Mouse (Mus musculus) regulatory T cell (primary cell): ENCODE results near the gene Gsdmc4.
"Not testable (repeated sequence)": the region's sequence is repeated elsewhere in the genome, so short reads cannot be mapped to it uniquely, and the experiment has no call there.

Source experiments
- in situ Hi-C: fragments of 300-600 bp; cut with MboI, MseI; formaldehyde crosslinking; loops from one replicate; pipeline ENCODE4 v1.15.1; 2025; ENCODE audit warnings: high pct_unique_total_duplicates

Gsdmc4 gene

GRCm38 (mm10) chr15:63912197-63912596 lies at the start of gene Gsdmc4:
Gsdmc4 (minus strand) TSS chr15:63912297.
- in situ Hi-C loops, result not testable (repeated sequence)

DNA sequence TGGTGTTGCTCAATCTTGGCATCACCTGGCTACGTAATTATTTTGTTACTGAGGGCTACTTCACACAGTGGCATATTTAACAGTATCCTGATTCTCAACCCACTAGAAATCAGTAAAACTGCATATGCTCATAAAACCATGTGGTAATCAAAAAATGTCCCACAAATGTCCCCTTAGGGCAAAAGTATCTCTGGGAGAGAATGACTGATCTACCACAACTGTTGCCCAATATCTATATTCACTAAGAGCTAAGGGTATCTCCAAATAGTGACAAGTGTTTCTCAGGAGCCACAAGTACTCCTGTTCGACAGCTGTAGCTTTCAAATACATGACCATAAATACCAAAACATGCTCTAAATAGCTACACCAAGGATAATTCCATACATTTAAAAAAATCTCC lies 48.4 kb upstream of the Gsdmc4 start:
- in situ Hi-C loops, result no loop called here

DNA sequence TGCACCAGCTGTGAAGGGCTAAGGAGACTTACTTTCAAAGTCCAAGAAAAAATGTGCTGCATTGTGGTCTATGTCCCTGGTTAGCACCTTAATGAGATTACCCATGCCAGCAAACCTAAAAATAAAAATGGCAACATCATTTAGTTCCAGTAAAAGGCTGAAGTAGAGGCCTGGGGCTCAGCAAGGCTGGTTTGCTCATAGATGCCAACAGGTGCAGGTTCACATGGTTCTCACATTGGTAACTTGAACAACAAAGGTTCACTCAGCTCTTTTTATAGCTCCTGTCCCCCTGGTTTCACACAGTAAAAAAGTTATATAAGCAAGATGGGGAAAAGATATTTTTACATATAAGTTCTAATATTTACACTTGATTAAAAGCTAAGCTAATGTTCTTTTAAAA lies 45.5 kb upstream of the Gsdmc4 start:
- in situ Hi-C loops, result no loop called here

DNA sequence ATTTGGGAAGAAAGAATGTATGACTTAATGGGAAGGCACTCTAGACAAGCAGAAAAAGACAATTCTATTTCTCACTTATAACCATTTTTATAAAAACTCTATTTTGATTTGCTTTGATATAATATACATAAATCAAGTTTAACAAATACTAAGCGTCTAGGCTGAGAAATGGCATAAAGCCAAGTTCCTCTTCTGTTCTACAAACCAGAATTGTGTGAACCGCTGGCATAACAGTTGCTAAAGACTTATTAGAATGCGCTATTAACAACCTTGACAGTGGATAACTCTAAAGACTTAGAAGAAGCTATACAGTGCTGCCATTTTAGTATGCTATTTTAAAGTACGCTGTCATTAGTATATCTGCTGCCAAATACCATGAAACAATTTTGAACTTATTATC lies 41.2 kb upstream of the Gsdmc4 start:
- in situ Hi-C loops, result no loop called here

DNA sequence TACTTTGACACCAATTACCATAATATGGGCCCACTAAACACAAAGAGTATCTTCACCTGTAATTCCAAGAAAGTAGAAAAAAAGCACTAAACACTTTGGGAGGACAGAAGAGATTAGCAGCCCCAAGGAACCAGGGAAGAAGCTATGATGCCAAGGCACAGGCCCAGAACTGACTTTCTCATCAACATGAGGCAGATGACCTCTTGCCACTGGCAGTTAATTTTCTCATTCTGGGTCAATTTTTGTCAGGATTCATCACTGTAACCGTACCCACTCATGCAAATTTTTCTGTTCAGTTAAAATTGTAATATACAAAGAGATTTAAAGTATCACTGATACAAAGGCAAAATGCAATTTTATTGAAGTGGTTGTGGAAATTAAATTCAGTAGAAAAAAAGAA lies 29.1 kb upstream of the Gsdmc4 start:
- in situ Hi-C loops, result no loop called here

DNA sequence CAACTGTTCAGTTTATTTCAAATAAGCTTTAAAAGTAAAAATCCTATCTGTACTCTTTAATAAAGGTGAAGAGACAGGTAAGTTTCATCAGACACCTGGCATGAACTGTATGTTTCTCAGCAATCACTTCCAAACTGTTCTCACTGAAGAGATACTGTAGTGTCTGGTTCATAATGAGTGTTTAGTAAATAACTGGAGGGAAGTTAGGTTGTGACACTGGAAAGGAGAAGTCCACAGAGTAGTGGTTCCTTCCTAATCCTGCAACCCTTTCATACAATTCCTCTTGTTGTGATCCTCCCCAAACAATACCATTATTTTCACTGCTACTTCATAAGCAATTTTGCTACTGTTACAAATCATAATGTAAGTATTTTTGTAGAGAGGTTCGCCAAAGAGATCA lies 20.6 kb upstream of the Gsdmc4 start:
- in situ Hi-C loops, result no loop called here

DNA sequence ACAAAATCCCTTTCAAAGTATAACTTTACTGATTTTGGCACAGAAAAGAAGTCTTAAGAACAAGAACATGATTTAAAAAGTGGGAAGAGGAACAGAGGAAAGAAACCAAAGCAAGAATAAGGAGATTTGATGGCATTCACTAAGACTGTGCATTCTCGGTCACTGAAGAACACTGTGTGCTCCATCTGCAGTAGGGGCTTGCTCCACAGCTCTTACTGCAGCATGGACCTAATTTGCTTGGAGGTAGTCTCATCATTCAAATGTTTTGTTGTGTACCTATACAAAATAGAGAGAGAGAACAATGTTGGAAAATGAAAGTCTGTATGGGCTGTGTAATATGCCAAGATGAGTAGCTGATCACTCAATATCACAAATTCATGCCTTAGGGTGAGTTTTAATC lies 19.3 kb upstream of the Gsdmc4 start:
- in situ Hi-C loops, result no loop called here

- in situ Hi-C loops, result no loop called here
These were observed 18.3 kb upstream of the Gsdmc4 start for GRCm38 (mm10) chr15:63930107-63931041.

GRCm38 (mm10) chr15:63926201-63926600 lies 14.1 kb upstream of the Gsdmc4 start:
- in situ Hi-C loops, result no loop called here

DNA sequence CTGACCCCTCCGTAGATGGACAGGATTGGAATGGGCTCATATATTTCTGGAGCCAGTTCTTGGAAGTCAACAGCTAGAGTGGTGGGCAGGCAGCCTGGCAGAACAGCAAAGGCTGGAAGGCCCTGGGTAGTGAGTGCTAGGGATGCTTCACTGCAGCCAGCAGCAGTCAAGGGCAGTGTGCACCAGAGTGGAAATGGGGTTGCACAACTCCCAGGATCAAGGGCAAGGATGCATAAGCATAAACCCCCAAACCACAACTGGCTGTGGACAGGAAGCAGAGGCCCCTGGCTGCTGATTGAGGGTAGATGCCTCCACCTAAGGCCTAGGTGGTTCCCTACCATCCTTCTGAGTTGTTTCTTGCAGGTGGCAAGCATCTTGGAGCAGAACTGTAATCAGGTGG lies 12.4 kb upstream of the Gsdmc4 start:
- in situ Hi-C loops, result loop anchor here (5.0 kb wide), 1 partner anchor 72 kb away; no protein-coding TSS in a partner anchor

DNA sequence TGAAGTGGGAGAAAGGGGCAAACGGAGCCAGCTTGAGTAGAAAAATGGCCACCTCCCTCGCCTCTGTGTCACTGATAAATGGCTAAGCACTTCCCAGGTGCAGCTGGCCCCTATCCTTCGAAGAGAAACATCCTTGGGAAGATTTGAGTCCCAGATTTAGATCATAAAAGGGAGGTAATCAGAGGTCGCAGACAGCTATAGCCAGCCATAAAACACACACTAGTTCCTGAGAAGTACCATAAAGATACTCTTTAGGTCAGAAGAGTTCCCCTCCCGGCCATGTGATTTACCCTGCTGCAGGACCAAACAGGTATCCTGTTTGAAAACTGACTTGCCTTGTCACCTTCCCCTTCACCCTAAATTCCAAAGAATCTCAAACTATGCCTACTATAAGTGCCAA lies 9.5 kb upstream of the Gsdmc4 start:
- in situ Hi-C loops, result loop anchor here (5.0 kb wide), 1 partner anchor 69 kb away; no protein-coding TSS in a partner anchor

DNA sequence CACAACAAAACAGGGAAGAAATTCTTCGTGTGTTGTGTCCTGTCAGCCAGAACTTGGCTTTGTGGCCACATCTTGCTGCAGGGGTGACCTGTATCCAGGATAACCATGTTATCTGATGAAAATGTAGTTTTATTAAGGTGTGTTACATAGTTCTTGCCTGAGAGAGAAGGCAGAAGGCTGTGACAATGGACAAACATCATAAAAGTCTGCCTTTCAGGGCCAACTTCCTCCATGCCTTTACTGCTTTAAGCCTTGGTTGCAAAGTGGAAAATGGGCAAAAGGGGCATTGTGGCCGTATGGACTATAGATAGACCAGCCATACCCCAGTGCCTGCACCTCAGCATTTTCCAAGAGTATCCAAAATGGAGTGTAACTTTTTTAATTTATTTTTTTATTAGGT lies 7.6 kb upstream of the Gsdmc4 start:
- in situ Hi-C loops, result loop anchor here (5.0 kb wide), 2 partner anchors 37 to 67 kb away; no protein-coding TSS in a partner anchor

GRCm38 (mm10) chr15:63916584-63916983 lies 4.5 kb upstream of the Gsdmc4 start:
- in situ Hi-C loops, result loop anchor here (5.0 kb wide), 1 partner anchor 34 kb away; no protein-coding TSS in a partner anchor

DNA sequence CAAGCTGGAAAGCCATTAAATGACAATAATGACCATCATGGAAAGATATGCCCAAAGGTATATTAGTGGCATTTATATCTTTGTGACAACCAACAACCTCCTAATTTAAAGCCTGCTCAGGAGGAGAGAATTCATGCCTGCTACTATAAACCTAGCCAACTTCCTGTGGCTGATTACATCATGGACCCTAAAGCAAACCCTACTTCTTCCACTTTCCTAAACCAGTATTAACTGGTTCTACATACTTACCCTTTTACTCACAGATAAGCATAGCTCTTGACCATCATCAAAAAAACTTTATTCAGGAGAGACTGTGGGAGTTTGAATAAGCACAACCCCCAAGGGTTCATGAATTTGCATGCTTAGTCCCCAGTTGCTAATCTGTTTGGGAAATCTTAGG lies 2.2 kb downstream of the Gsdmc4 start:
- in situ Hi-C loops, result not testable (repeated sequence)

DNA sequence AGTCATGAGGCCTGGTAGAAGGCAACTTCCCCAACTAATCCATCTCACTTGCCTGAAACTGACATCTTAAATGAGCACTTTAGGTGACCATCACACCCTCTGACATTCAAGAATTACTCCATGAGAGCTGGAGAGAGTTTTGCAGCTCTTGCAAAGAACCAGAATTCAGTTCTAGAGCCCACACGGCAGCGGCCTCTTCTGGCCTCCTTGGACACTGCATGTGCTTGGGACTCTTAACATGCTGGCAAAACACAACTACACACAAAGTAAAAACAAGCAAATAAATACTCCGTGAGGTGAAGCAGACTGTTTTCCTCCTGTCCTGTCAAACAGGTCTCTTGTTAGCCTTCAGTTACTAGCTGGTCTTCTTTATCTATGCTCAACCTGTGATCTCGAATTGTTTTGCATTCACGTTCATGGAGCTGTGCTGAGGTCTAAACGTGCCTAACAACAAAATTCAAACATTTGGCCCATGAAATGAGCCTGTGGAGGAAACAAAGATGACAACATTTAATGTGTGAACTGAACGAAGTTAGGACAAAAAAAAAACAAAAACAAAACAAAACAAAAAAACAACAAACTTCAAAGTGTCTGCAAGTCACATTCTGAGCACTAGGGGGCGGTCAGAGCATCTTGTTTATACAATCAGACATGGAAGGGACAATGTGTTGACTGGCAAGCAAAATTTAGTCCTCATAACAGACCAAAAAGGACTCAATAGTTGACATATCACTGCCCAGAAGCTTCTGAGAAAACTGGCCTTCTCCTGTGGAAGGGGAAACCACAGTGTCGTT lies 16.3 kb downstream of the Gsdmc4 start:
- in situ Hi-C loops, result not testable (repeated sequence)

- in situ Hi-C loops, result not testable (repeated sequence)
These were observed 23.7 kb downstream of the Gsdmc4 start for GRCm38 (mm10) chr15:63888440-63888839.

- in situ Hi-C loops, result not testable (repeated sequence)
These were observed 24.1 kb downstream of the Gsdmc4 start for GRCm38 (mm10) chr15:63887949-63888348.

GRCm38 (mm10) chr15:63878458-63878857 lies 33.6 kb downstream of the Gsdmc4 start, which contains the start of gene Gsdmc3:
Gsdmc3 (minus strand) TSS chr15:63878558.
- in situ Hi-C loops, result not testable (repeated sequence)

- in situ Hi-C loops, result not testable (repeated sequence)
These were observed 35.9 kb downstream of the Gsdmc4 start for GRCm38 (mm10) chr15:63876160-63876559.

DNA sequence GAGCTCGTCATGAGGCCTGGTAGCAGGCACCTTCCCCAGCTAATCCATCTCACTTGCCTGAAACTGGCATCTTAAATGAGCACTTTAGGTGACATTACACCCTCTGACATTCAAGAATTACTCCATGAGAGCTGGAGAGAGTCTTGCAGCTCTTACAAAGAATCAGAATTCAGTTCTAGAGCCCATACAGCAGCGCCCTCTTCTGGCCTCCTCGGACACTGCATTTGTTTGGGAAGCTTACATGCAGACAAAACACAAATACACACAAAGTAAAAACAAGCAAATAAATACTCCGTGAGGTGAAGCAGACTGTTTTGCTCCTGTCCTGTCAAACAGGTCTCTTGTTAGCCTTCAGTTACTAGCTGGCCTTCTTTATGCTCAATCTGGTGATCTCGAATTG lies 50.1 kb downstream of the Gsdmc4 start:
- in situ Hi-C loops, result not testable (repeated sequence)
